Mouse (Mus musculus) hindbrain, embryonic 16.5 days (tissue): ENCODE data around the gene Vps33b. TPM values are rescaled to one million over a fixed set of nuclear protein-coding genes. Genes with fewer than 3 reads are reported as not detected.

ENCODE experiments used
- ATAC-seq: fragments of 200-750 bp; cut with Nextera tagmentation; 2 replicates; pipeline ENCODE4 v1.8.0; 2017; ENCODE audit warnings: moderate TSS enrichment, moderate library complexity
- H3K27ac ChIP-seq: fragments of 300-500 bp; sonication (generic); 2 replicates; pipeline ENCODE4 v1.5.1; 2014; ENCODE audit warnings: low read depth, mild to moderate bottlenecking, control low read depth, low read length, moderate library complexity
- H3K27me3 ChIP-seq: fragments of 300-500 bp; sonication (generic); replicated peaks from 2 replicates; pipeline ENCODE4 v1.6.1; 2014; ENCODE audit warnings: low read length; ENCODE audit not compliant: control insufficient read depth, insufficient read depth
- H3K36me3 ChIP-seq: fragments of 300-500 bp; sonication (generic); 2 replicates; pipeline ENCODE4 v1.6.1; 2014; ENCODE audit warnings: mild to moderate bottlenecking, low read length, moderate library complexity, mixed read lengths; ENCODE audit not compliant: control insufficient read depth, insufficient read depth
- H3K4me1 ChIP-seq: fragments of 300-500 bp; sonication (generic); 2 replicates; pipeline ENCODE4 v1.6.1; 2014; ENCODE audit warnings: low read depth, low read length; ENCODE audit not compliant: control insufficient read depth, insufficient read depth
- H3K4me2 ChIP-seq: fragments of 300-500 bp; sonication (generic); 2 replicates; pipeline ENCODE4 v1.6.1; 2014; ENCODE audit warnings: mild to moderate bottlenecking, low read length, control low read depth, moderate library complexity
- H3K4me3 ChIP-seq: fragments of 300-500 bp; sonication (generic); 2 replicates; pipeline ENCODE4 v1.5.1; 2014; ENCODE audit warnings: mild to moderate bottlenecking, low read length, control low read depth, moderate library complexity
- H3K9ac ChIP-seq: fragments of 300-500 bp; sonication (generic); 2 replicates; pipeline ENCODE4 v1.6.1; 2014; ENCODE audit warnings: low read depth, mild to moderate bottlenecking, control low read depth, low read length, moderate library complexity
- H3K9me3 ChIP-seq: fragments of 300-500 bp; sonication (generic); 2 replicates; pipeline ENCODE4 v1.6.1; 2014; ENCODE audit warnings: mild to moderate bottlenecking, low read length, moderate library complexity; ENCODE audit not compliant: control insufficient read depth
- WGBS: fragments of 180-500 bp; shearing (Covaris S2); extraction: QIAGEN DNeasy Blood & Tissue Kit; methylation state at CpG from one replicate; pipeline ENCODE4 v1.1.7; 2014; 5-methylcytosine and 5-hydroxymethylcytosine counted together
- polyA plus RNA-seq: library from polyadenylated mRNA; unstranded; fragments of >200 nt; fragmentation: Nextera tagmentation; extraction: Ambion mirVana; gene quantifications from 2 replicates; pipeline ENCODE4 v1.2.1, GENCODE M21; 2015

Gene Vps33b
- polyA plus RNA-seq, 1 experiment from 2014 or later, result 23.7 TPM

DNA sequence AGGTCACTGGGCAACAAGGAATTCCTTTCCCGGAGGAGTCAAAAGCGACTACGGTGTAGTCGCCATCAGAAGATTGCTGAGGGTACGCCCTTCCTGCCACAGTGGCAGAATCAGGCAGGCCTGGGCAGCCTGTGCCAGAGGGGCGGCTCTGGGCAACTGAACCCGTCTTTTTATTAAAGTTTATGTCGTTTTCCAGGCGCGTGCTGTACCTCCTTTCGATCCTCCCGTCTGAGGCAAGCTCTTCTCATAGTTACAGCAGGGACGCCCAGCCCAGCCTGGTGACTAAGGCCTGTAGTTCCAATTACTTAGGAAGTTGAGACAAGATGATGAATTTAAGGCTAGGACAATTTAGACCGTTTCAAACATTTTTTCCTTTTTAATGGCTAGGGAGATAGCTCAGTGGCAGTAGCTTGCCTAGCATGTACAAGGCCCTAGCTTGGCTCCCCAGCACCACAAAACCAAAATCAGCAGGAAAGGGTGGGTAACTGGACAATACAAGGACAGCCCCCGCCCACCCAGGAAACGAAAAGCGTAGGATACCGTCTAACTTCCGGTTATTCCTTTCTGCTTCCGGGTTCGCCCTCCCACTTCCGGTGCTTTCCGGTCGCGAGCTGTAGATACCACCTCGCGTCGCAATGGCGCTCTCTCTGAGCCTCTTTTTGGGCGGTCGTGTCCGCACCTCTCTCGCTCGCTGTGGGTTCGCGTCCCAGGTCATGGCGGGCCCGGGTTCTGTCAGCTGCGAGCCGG is 8.7 kb upstream of the Vps33b start, which contains the start of gene Ngrn:
Ngrn (plus strand) TSS at position 591 of the 747 bp plus-strand sequence.
- 26% methylated on average over 40 of the region's 40 CpGs for WGBS
- peak within 1 kb of the TSS; percentile 83 for H3K4me2 ChIP-seq
- H3K9me3 ChIP-seq, result no peaks in the 10 kb centered on the region
- peak within 1 kb of the TSS; percentile 87 for H3K9ac ChIP-seq
- peak; percentile 94 for ATAC-seq
- peaks cover 16% of the 10 kb centered on the region for H3K36me3 ChIP-seq
- peaks cover 11% of the 10 kb centered on the region for H3K4me1 ChIP-seq
- peak within 1 kb of the TSS; percentile 84 for H3K27ac ChIP-seq
- H3K27me3 ChIP-seq, result peaks cover 14% of the 10 kb centered on the region
- peak within 1 kb of the TSS; percentile 94 for H3K4me3 ChIP-seq

GRCm38 (mm10) chr7:80261372-80261990 is 8.0 kb upstream of the Vps33b start:
- H3K4me1 ChIP-seq, result peaks cover 11% of the 10 kb centered on the region
- peaks cover 22% of the 10 kb centered on the region for H3K36me3 ChIP-seq
- peak overlapping the region; percentile 84 for H3K27ac ChIP-seq
- 2% methylated on average over 32 of the region's 32 CpGs for WGBS
- peak overlapping the region; percentile 87 for H3K9ac ChIP-seq
- H3K9me3 ChIP-seq, result no peaks in the 10 kb centered on the region
- H3K4me2 ChIP-seq, result peak overlapping the region; percentile 83
- H3K27me3 ChIP-seq, result peaks cover 14% of the 10 kb centered on the region
- peak overlapping the region; percentile 94 for H3K4me3 ChIP-seq
- peak; percentile 80 for ATAC-seq

DNA sequence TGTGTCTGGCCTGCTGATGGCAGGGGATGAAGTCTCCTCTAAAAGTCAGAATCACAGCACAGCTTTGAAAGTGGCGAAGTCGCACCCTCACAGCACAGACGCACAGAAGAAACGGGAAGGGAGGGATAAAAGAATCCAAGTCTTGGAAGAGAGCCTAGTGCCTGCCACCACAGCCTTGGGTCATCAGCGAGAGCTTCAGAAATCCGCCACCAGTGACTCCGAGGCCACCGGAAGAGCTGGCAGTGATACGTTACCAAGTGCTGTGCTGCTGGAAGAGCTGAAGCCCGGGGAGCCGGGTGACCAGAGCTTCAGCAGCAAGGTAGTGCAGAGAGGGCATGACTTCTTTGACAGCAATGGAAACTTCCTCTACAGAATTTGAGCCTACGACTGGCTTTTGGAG is 4.8 kb upstream of the Vps33b start:
- Histone ChIP-seq H3K9me3 (no peaks in the 10 kb centered on the region), H3K36me3 (peaks cover 29% of the 10 kb centered on the region), H3K4me2 (no peak overlapping the region), H3K9ac (no peak overlapping the region), H3K4me3 (no peak overlapping the region), H3K4me1 (peaks cover 19% of the 10 kb centered on the region), H3K27me3 (no peaks in the 10 kb centered on the region; the same call in 1 of the 2 replicates), H3K27ac (no peak overlapping the region)
- 94% methylated on average over 12 of the region's 12 CpGs for WGBS
- no peak for ATAC-seq

DNA sequence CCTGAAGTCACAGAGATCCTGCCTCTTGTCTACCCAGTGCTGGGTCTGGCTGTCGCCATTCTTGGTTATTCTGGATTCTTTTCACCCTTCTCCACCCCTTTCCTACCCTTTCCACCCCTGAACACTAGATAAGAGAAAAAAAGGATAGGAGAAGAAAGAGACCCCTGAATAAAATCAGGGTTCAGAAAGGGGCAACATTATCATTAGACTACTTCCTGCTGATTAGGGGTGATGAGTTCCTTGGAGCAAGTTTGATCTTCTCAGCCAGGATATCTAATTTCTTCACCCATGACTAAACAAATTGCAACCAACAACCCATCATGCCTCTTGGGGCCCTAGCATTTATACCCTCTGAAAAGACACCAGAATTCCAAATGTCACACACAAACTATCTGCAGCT is 1.7 kb upstream of the Vps33b start:
- H3K4me2 ChIP-seq, result no peak overlapping the region
- peaks cover 21% of the 10 kb centered on the region for H3K4me1 ChIP-seq
- no peak overlapping the region for H3K9ac ChIP-seq
- H3K36me3 ChIP-seq, result peaks cover 32% of the 10 kb centered on the region
- no peak overlapping the region for H3K27ac ChIP-seq
- no peaks in the 10 kb centered on the region for H3K27me3 ChIP-seq
- 79% methylated on average over 1 of the region's 1 CpGs for WGBS
- no peak overlapping the region for H3K4me3 ChIP-seq
- no peaks in the 10 kb centered on the region for H3K9me3 ChIP-seq
- ATAC-seq, result no peak

DNA sequence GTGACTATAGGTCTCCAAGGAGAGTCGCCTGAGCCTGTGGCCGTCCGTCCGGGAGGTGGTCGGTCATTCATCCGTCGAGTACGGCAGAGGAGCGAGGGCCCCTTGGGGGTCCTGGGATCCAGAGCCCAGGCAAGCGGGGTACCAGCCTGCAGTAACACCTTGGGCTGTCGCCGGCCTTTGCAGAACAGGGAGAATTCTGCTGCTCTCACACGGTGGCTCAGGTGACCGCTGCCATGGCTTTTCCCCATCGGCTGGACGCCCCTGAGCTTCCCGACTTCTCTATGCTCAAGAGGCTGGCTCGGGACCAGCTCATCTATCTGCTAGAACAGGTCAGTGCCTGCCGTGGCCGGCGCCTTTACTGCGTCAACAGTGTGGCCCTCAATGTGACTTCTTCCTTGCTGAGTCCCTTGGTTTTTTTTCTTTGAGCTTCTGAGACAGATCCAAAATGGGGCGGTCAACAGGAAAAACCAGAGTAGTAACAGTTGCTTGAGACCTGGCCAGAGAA is 354 bp downstream of the Vps33b start:
- Histone ChIP-seq H3K9me3 (peaks cover 5% of the 10 kb centered on the region), H3K9ac (peak overlapping the region; percentile 71), H3K27ac (peak overlapping the region; percentile 53), H3K4me3 (peak overlapping the region; percentile 60), H3K4me1 (peaks cover 21% of the 10 kb centered on the region), H3K27me3 (no peaks in the 10 kb centered on the region), H3K4me2 (peak overlapping the region; percentile 81), H3K36me3 (peaks cover 44% of the 10 kb centered on the region)
- under 1% methylated on average over 23 of the region's 23 CpGs for WGBS
- peak; percentile 63 for ATAC-seq

DNA sequence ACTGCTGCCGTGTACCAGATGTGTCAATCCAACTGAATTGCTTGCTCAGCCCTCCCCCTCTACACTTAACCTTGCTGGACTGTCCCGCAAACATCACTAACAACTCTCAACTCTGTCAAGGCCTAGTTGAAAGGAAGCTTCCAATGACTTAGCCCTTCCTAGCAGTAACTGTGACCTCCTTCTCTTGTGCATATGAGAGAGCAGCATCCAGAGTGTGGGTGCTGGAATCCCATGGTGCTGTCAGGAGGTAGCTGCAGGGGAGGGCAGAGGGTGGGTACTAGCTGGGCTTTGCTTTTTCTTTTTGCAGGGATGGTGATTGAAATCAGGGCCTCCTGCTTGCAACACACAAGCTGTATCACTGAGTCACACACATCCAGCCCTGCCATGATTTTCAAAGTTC is 4.0 kb downstream of the Vps33b start:
- Histone ChIP-seq H3K9ac (no peak overlapping the region), H3K27me3 (no peaks in the 10 kb centered on the region), H3K4me1 (peaks cover 19% of the 10 kb centered on the region), H3K27ac (no peak overlapping the region), H3K9me3 (peaks cover 10% of the 10 kb centered on the region), H3K4me3 (no peak overlapping the region), H3K36me3 (peaks cover 51% of the 10 kb centered on the region), H3K4me2 (no peak overlapping the region)
- WGBS, result 98% methylated on average over 2 of the region's 2 CpGs
- ATAC-seq, result no peak

- H3K27me3 ChIP-seq, result no peaks in the 10 kb centered on the region
- 98% methylated on average over 4 of the region's 4 CpGs for WGBS
- H3K9me3 ChIP-seq, result peaks cover 10% of the 10 kb centered on the region
- no peak overlapping the region for H3K4me3 ChIP-seq
- no peaks in the 10 kb centered on the region for H3K4me1 ChIP-seq
- H3K27ac ChIP-seq, result no peak overlapping the region
- peaks cover 63% of the 10 kb centered on the region for H3K36me3 ChIP-seq
- H3K4me2 ChIP-seq, result no peak overlapping the region
- ATAC-seq, result no peak
- no peak overlapping the region for H3K9ac ChIP-seq
Measured at GRCm38 (mm10) chr7:80276374-80276773, 6.9 kb downstream of the Vps33b start.

DNA sequence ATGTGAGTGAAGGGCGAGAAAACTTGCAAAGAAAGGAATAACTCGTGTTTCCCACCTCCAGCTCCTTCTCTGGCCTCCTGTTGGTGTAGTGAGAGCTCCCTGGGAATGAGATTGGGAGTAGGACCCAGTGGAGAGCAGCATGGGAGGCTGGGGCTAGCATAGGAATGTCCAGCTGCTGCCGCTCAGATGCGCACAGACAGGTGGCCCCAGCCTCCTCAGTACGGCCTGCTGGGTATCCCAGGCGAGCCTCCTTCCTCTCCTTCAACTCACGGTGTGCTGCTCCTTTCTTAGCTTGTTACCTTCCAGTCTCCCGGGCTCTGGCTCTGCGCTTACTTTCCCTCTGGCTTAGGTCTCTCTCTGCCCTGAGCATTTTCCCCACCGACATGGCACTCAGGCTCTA is 10.6 kb downstream of the Vps33b start:
- no peak for ATAC-seq
- WGBS, result 89% methylated on average over 10 of the region's 10 CpGs
- peaks cover 58% of the 10 kb centered on the region for H3K36me3 ChIP-seq
- H3K9me3 ChIP-seq, result peaks cover 3% of the 10 kb centered on the region
- no peak overlapping the region for H3K9ac ChIP-seq
- H3K4me1 ChIP-seq, result no peaks in the 10 kb centered on the region
- H3K27me3 ChIP-seq, result no peaks in the 10 kb centered on the region
- no peak overlapping the region for H3K4me2 ChIP-seq
- no peak overlapping the region for H3K27ac ChIP-seq
- no peak overlapping the region for H3K4me3 ChIP-seq

- Histone ChIP-seq H3K4me2 (no peak overlapping the region), H3K4me1 (no peaks in the 10 kb centered on the region), H3K4me3 (no peak overlapping the region), H3K9ac (no peak overlapping the region), H3K27ac (no peak overlapping the region), H3K9me3 (no peaks in the 10 kb centered on the region), H3K36me3 (peaks cover 60% of the 10 kb centered on the region), H3K27me3 (no peaks in the 10 kb centered on the region)
- 88% methylated on average over 2 of the region's 2 CpGs for WGBS
- ATAC-seq, result no peak
Measured at GRCm38 (mm10) chr7:80280998-80281397, 11.5 kb downstream of the Vps33b start.
